Mouse (Mus musculus) induced T-regulatory cell, adult 2 months (primary cell): ENCODE measurements around the gene Hspbap1.

Experiments
- DNase-seq: peaks from one replicate; pipeline ENCODE4 v3.0.0-alpha.2; 2012; ENCODE audit warnings: low read depth

Gene Hspbap1

DNA sequence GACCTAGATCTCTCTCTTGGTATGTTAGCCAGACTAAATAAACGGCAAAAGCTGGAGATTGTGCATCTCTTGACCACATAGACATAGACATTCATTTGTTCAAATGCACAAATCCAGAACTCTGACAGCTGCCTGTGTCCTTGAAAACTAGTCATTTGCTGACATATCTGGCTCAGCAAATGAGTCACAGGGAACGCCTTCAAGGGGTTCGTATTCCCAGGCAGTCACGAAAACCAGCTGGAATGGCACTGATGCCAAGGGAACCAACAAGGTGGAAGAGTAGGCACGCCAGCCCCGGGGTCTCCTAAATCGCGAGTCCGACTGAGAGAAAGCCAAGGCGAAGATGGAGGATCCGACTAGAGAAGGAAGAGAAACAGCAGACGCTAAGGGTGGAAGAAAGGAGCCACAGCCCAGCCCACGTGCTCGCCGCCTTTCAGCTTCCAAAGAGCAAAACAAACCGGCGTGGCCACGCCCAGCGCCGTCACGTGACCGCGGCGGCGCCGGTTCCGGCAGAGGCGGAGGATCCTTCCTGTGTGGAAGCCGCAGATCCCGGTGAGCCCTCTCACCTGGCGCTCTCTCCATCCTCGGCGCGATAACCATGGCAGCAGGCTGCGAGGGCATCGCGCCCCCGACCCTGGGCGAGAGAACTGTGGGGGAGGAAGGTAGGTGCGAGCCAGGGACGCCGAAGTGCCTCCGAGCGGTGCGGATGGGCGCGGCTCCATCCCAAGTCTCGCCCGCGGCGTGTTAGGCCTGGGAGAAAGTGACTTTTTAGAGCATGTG, at the start of gene Hspbap1:
Gene Hspbap1, plus strand, starts transcription at position 498 of the 780 bp plus-strand sequence.
- peak; percentile 95 for DNase-seq

DNA sequence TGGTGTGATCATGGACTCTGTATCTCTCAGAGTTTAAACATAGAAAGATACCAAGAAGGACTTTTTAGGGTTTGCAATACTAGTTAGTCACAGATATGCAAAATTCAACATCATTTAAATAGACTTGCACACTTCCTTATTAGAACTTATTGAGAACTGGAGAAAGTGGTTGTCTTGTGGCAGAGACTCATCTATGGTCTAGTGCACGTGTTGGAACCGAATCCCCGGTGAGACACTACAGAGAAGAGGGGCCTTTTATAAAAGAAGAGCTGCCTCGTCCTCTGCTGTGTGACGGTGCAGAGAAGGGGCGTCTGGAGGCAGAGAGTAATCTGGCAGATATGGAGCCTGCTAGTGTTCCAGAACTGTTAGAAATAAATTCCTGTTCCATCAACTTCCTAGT, 45.6 kb upstream of the Hspbap1 start:
- DNase-seq, result no peak

- DNase-seq, result no peak
These were observed 43.6 kb upstream of the Hspbap1 start for GRCm38 (mm10) chr16:35726601-35727000.

DNA sequence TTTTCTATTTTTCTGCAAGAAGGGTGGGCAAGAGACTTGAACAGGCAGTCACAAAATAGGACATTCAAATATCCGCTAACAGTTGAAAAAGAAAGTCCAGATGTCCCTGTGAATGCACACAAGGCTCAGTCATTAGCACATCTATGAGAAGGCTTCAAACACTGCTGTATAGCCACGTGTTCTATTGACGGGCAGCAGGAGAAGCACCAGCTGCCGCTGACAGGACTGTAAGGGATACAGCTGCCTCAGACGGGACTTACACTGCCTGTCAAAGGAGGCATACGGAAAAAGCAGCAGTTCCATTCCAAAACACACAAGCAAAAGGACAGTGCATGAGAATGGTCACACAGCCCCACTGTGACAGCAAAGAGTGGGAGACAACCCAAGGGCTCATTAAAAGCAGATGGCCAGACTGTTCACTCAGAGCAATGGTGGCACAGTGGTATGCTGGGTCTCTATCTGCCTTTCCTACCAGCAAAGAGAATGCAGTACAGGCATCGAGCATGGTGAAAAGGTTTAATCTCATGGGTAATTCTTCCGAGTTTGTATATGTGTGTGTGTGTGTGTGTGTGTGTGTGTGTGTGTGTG, 40.9 kb upstream of the Hspbap1 start:
- DNase-seq, result no peak

- DNase-seq, result no peak
These were observed 38.1 kb upstream of the Hspbap1 start for GRCm38 (mm10) chr16:35732096-35732495.

GRCm38 (mm10) chr16:35734038-35734437, 36.1 kb upstream of the Hspbap1 start:
- DNase-seq, result peak; percentile 83

DNA sequence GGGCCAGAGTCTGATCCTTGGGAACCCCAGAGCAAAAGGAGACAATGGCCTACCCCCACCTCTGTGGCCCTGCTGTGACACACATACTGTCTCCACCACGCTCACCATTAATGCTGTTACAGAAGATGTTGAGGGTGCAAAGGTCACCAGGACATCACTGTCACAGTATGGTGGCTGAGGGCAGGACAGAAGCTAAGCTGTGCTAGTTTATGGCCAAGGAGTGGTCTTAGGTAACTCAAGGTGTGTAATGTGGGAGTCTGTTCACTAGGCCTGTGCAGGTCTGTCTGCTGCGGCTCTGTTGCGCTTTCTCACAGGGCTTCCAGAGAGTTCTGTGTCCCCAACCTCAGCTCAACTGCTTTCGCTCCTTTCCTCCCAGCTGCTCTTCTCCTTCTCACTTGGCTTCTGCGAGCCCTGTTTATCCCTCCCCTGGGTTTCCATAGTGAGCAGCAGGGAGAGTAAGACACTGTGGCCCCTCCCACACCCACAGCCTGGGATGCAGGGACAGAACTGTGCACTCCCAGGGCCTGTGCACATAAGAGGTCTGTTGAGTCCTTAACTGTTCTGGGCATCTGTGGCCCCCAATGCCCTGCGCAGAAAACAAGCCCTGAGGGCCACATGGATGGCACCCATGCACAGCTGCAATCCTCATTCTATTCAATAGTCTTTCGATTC, 31.9 kb upstream of the Hspbap1 start:
- DNase-seq, result no peak

GRCm38 (mm10) chr16:35739548-35739947, 30.6 kb upstream of the Hspbap1 start:
- no peak for DNase-seq

DNA sequence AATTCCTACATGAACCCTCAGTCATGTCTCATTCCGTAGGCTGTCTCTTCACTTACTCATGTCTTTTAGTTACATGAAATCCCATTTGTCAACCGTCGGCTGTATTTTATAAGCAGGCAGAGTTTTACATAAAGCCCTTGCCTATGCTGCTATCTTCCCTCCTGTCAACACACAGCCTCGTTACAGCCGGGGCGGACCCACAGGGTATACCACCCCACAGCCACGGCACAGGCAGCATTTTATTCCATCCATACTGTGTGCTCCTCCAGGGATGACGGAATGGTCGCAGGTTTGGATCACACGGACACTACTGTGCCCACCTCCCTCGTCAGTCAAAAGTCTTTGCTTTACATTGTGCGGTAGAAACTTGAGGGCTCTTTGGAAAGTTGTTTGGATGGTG, 29.8 kb upstream of the Hspbap1 start:
- no peak for DNase-seq

DNA sequence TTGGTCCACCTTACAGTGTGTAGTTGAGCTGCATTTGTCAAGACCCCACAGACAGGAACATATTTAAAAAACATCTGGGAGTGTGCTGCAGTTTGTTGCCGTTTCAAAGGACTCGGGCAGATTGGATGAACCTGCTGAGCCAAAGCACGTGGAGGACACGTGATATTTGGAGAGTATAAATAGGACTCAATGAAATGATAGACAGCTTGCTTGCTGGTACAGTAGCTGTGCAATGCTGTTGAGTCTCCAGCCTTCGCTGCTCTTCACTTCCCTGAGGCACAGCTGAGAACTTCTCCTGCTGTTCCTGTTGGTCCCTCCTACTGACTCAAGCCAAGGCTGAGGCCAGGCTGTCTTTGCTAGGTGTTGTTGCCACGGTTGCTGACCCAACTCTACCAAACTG, 29.2 kb upstream of the Hspbap1 start:
- DNase-seq, result no peak

DNA sequence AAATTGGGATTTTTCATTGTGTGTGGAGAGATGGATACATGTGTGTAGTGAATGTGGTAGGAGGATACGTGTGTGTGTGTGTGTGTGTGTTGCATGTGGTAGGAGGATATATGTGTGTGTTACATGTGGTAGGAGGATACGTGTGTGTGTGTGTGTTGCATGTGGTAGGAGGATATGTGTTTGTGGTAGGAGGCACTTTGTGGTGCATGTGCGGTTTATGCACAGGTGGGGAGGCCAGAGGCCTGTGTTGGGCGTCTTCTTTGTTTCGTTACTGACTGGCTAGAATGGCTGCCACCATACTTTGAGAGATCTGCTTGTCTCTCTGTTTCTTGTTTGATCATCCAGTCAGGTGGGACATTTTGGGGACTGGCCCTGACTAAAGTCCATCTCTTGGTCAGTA, 28.6 kb upstream of the Hspbap1 start:
- peak; percentile 17 for DNase-seq

- DNase-seq, result peak; percentile 74
These were observed 27.8 kb upstream of the Hspbap1 start for GRCm38 (mm10) chr16:35742251-35742937.

- DNase-seq, result no peak
These were observed 22.5 kb upstream of the Hspbap1 start for GRCm38 (mm10) chr16:35747417-35748236.

GRCm38 (mm10) chr16:35748237-35748603, 22.0 kb upstream of the Hspbap1 start:
- DNase-seq, result no peak

DNA sequence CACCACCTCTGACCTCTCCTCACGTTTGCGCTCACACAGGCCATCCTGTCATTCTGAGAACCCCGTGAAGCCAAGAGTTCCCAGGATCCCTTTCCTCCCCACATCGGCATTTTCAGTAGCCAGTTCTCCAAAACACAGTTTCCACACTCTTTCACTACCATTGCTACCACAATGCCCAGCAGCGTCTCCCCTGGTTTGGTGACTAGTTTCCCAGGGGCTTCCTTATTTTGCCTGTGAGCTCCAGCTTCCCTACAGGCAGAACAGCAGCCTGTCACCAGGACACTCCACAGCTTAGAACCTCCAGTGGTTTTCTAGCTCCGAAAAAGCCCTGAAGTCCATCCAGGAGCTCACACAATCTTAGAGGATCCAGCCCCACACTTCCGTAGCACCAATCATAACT, 20.8 kb upstream of the Hspbap1 start:
- no peak for DNase-seq

GRCm38 (mm10) chr16:35751841-35752240, 18.3 kb upstream of the Hspbap1 start:
- DNase-seq, result no peak

- no peak for DNase-seq
These were observed 16.2 kb upstream of the Hspbap1 start for GRCm38 (mm10) chr16:35753926-35754325.

- DNase-seq, result no peak
These were observed 14.5 kb upstream of the Hspbap1 start for GRCm38 (mm10) chr16:35755502-35756334.

DNA sequence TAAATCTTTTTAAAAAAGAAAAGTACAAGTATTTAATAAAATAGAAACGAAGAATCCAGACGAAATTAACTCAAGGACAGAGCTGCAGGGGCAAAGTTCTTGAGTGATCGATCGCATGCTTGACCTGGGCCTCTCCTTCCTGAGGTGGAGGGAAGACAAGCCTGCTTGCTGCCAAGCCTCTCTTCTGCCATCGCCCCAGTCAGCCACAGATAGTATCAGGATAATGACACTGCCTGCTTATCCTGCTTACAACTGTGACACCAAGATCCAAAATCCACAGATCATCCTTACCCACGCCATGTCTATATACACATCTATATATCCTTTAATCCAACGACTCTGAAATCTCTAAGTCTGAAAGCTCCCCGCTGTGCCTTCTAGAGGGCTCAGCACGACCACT, 13.5 kb upstream of the Hspbap1 start:
- DNase-seq, result no peak

DNA sequence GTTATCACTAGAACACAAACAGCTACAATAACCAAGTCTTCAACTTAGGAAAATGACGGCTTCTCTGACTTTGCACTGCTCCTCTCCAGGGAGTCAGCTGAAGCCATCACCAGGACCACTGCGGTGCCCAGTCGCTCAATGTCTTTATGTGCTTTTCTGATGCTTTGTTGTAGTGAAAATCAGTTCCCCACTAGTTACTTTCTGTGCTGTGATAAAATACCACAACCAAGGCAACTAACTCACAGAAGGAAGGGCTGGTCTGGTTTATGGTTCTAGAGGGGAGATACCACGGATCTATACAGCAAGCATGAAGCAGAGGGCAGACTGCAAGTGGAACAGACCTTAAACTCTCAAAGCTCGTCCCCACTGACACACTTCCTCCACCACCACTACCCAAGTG, 10.8 kb upstream of the Hspbap1 start:
- DNase-seq, result no peak
